Mouse (Mus musculus) ES-Bruce4 (cell line): Measurements from ENCODE around the gene Rps18. TPM values are rescaled to one million over a fixed set of nuclear protein-coding genes. Genes with fewer than 3 reads are reported as not detected.

Source experiments
- H3K27ac ChIP-seq: 2 replicates; pipeline ENCODE4 v1.5.1; 2012; ENCODE audit warnings: low read length, inconsistent platforms; ENCODE audit not compliant: insufficient read depth
- H3K27me3 ChIP-seq: 2 replicates; pipeline ENCODE4 v1.6.1; 2012; ENCODE audit warnings: mild to moderate bottlenecking, low read length, inconsistent platforms; ENCODE audit not compliant: control insufficient read depth, poor library complexity, insufficient read depth, severe bottlenecking
- H3K36me3 ChIP-seq: 2 replicates; pipeline ENCODE4 v1.6.1; 2012; ENCODE audit warnings: inconsistent platforms, mild to moderate bottlenecking, low read length, moderate library complexity; ENCODE audit not compliant: control insufficient read depth, poor library complexity, insufficient read depth, severe bottlenecking
- H3K4me1 ChIP-seq: one replicate; pipeline ENCODE4 v1.8.1; 2011; ENCODE audit warnings: low read length; ENCODE audit not compliant: control insufficient read depth, insufficient read depth
- H3K4me3 ChIP-seq: 2 replicates; pipeline ENCODE4 v1.5.1; 2011; ENCODE audit warnings: low read depth, mild to moderate bottlenecking, low read length
- H3K9ac ChIP-seq: 2 replicates; pipeline ENCODE4 v1.6.1; 2012; ENCODE audit warnings: low read depth, mild to moderate bottlenecking, inconsistent platforms; ENCODE audit not compliant: poor library complexity, severe bottlenecking
- H3K9me3 ChIP-seq: replicated peaks from 2 replicates; pipeline ENCODE4 v1.6.1; 2012; ENCODE audit warnings: mild to moderate bottlenecking, low read length, inconsistent platforms; ENCODE audit not compliant: control insufficient read depth, poor library complexity, insufficient read depth, severe bottlenecking
- CTCF ChIP-seq: IDR thresholded peaks from one replicate; pipeline ENCODE4 v1.8.1; 2011; ENCODE audit warnings: low read depth, low read length
- EP300 ChIP-seq: IDR thresholded peaks from 2 replicates; pipeline ENCODE4 v1.6.1; 2011; ENCODE audit warnings: low read depth, low read length; ENCODE audit not compliant: insufficient read depth
- POLR2A ChIP-seq: IDR thresholded peaks from one replicate; pipeline ENCODE4 v1.8.1; 2011; ENCODE audit warnings: low read length; ENCODE audit not compliant: insufficient read depth
- polyA plus RNA-seq: library from polyadenylated mRNA; stranded (reverse); fragments of >200 nt; gene quantifications from 2 replicates; pipeline ENCODE4 v1.2.4, GENCODE M21; 2011; ENCODE audit warnings: low read depth; ENCODE audit not compliant: missing spikeins, insufficient read depth, insufficient read length

Rps18 gene
- polyA plus RNA-seq, 1 experiment, result 2,174 TPM

GRCm38 (mm10) chr17:33916847-33917655 lies 38.8 kb downstream of the Rps18 start:
- Histone ChIP-seq H3K9me3 (no peaks in the 10 kb centered on the region), H3K9ac (0 out of 2 replicates have a peak overlapping the region, but pooled peaks have one; percentile 82), H3K36me3 (peaks cover 20% of the 10 kb centered on the region), H3K27me3 (no peaks in the 10 kb centered on the region), H3K4me3 (peak overlapping the region; percentile 40), H3K4me1 (peaks cover 1% of the 10 kb centered on the region), H3K27ac (no peak overlapping the region)
- TF ChIP-seq POLR2A (no peak), EP300 (no peak), CTCF (no peak)

GRCm38 (mm10) chr17:33916294-33916693 lies 39.5 kb downstream of the Rps18 start:
- Histone ChIP-seq H3K36me3 (peaks cover 22% of the 10 kb centered on the region), H3K27ac (no peak overlapping the region), H3K9ac (peak overlapping the region; percentile 82), H3K4me1 (peaks cover 1% of the 10 kb centered on the region), H3K27me3 (no peaks in the 10 kb centered on the region), H3K9me3 (no peaks in the 10 kb centered on the region), H3K4me3 (peak overlapping the region; percentile 85)
- TF ChIP-seq POLR2A, result no peak
- no peak for TF ChIP-seq EP300
- TF ChIP-seq CTCF, result no peak

- no peaks in the 10 kb centered on the region for H3K9me3 ChIP-seq
- peaks cover 26% of the 10 kb centered on the region for H3K36me3 ChIP-seq
- peak within 1 kb of the TSS; percentile 82 for H3K9ac ChIP-seq
- no peaks in the 10 kb centered on the region for H3K27me3 ChIP-seq
- peak within 1 kb of the TSS; percentile 85 for H3K4me3 ChIP-seq
- peaks cover 1% of the 10 kb centered on the region for H3K4me1 ChIP-seq
- TF ChIP-seq EP300 (0 out of 2 replicates have a peak, but pooled peaks have one; percentile 24), POLR2A (peak; percentile 4), CTCF (no peak)
- peak within 1 kb of the TSS; percentile 79 for H3K27ac ChIP-seq
Measured at GRCm38 (mm10) chr17:33915671-33916250, 40.0 kb downstream of the Rps18 start, which contains the start of the genes Tapbp and Zbtb22. Gene Tapbp (plus strand): TSS chr17:33915899. Gene Zbtb22 (plus strand): TSS chr17:33915904.

GRCm38 (mm10) chr17:33914969-33915391 lies 40.8 kb downstream of the Rps18 start:
- Histone ChIP-seq H3K4me3 (peak overlapping the region; percentile 76), H3K9me3 (no peaks in the 10 kb centered on the region), H3K27ac (peak overlapping the region; percentile 79), H3K9ac (peak overlapping the region; percentile 47), H3K27me3 (no peaks in the 10 kb centered on the region), H3K36me3 (peaks cover 29% of the 10 kb centered on the region), H3K4me1 (peaks cover 4% of the 10 kb centered on the region)
- TF ChIP-seq CTCF (peak; percentile 58), EP300 (no peak)

GRCm38 (mm10) chr17:33913905-33914304 lies 41.9 kb downstream of the Rps18 start:
- Histone ChIP-seq H3K9ac (no peak overlapping the region), H3K27ac (no peak overlapping the region), H3K4me3 (no peak overlapping the region), H3K9me3 (no peaks in the 10 kb centered on the region), H3K27me3 (no peaks in the 10 kb centered on the region), H3K4me1 (peaks cover 4% of the 10 kb centered on the region), H3K36me3 (peaks cover 29% of the 10 kb centered on the region)
- TF ChIP-seq EP300 (no peak), POLR2A (no peak), CTCF (no peak)

GRCm38 (mm10) chr17:33913264-33913663 lies 42.5 kb downstream of the Rps18 start:
- Histone ChIP-seq H3K27me3 (no peaks in the 10 kb centered on the region), H3K9me3 (no peaks in the 10 kb centered on the region), H3K4me3 (no peak overlapping the region), H3K36me3 (peaks cover 29% of the 10 kb centered on the region), H3K9ac (no peak overlapping the region), H3K4me1 (peaks cover 3% of the 10 kb centered on the region), H3K27ac (no peak overlapping the region)
- TF ChIP-seq POLR2A (no peak), CTCF (no peak), EP300 (no peak)
